Mouse (Mus musculus): ENCODE results near the gene Map3k5. TPM values are rescaled to one million over a fixed set of nuclear protein-coding genes. Genes with fewer than 3 reads are reported as not detected.

The Map3k5 gene
- total and polyA plus RNA-seq, 3 experiments: 15.8 to 31.0 (median 27.6) TPM

DNA sequence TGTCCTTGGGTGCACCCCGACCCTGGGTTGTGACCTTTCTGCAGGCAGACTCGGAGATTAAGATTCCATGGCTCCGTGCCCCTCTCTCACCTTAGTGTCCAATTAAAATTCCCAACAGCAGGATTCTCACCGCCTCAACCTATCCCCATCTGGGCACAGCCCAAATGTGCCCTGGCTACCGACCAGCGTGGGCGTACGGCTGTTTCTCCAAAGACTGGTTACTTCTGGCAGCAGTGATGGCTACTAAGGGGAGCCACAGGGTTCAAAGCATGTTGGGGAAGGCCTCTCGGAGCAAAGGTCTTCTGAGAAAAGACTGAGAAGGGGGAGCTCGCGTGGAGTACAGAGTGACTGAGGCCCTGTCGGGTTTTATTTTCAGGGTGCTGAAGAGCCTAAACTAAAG, 190.3 kb downstream of the Map3k5 start:
- Histone ChIP-seq H3K4me3 (replicated peaks in 1 of 3; ENCODE audit: low read depth in 2 of 3, low read length in 2 of 3, poor library complexity in 1 of 3) (no peak overlapping the region), H3K4me2 (ENCODE audit: insufficient read depth, low read depth, poor library complexity, severe bottlenecking) (no peak overlapping the region), H3K36me3 (replicated peaks in 1 of 2; ENCODE audit: control insufficient read depth in 1 of 2, insufficient read depth in 1 of 2, low read length in 1 of 2) (peaks cover 71 to 92% of the 10 kb centered on the region in 2 experiments), H3K27ac (ENCODE audit: insufficient read depth, low read depth) (no peak overlapping the region), H3K9me3 (replicated peaks; ENCODE audit: low read length) (no peaks in the 10 kb centered on the region), H3K4me1 (ENCODE audit: control insufficient read depth in 1 of 2, insufficient read depth in 2 of 2) (no peaks in the 10 kb centered on the region), H3K9ac (ENCODE audit: insufficient read depth, low read depth) (no peak overlapping the region), H3K79me2 (replicated peaks; ENCODE audit: control insufficient read depth, extremely low read depth, insufficient read depth, poor library complexity, severe bottlenecking) (no peaks in the 10 kb centered on the region), H3K27me3 (replicated peaks) (no peaks in the 10 kb centered on the region)
- dilution Hi-C loops (cut with MboI; ENCODE audit: extremely low pct_ligation_motif_present, extremely low pct_unique_long_range_greater_than_20kb, low sequenced_read_pairs): no loop called here
- TF ChIP-seq E2F4 (IDR thresholded peaks at IDR 0.05; ENCODE audit: insufficient replicate concordance, low read depth, low read length) (no peak), TBP (conservative IDR thresholded peaks at IDR 0.05; ENCODE audit: low read depth, low read length) (no peak), ZMIZ1 (IDR thresholded peaks at IDR 0.05; ENCODE audit: low read depth, low read length) (no peak), CHD1 (IDR thresholded peaks at IDR 0.05; ENCODE audit: low read depth, low read length) (no peak), GABPA (IDR thresholded peaks at IDR 0.05; ENCODE audit: insufficient replicate concordance, low read depth, low read length) (no peak), MAFK (IDR thresholded peaks at IDR 0.05; ENCODE audit: insufficient replicate concordance, low read length) (no peak), CHD2 (IDR thresholded peaks at IDR 0.05; ENCODE audit: low read length) (no peak), ELF1 (IDR thresholded peaks at IDR 0.05; ENCODE audit: low read depth, low read length) (no peak), POLR2A (IDR thresholded peaks at IDR 0.05; ENCODE audit: low read depth, low read length) (no peak), ZC3H11A (IDR thresholded peaks at IDR 0.05; ENCODE audit: low read depth, low read length) (no peak), MXI1 (IDR thresholded peaks at IDR 0.05; ENCODE audit: low read depth, low read length) (no peak), EP300 (IDR thresholded peaks at IDR 0.05; ENCODE audit: low read length) (no peak), SIN3A (IDR thresholded peaks at IDR 0.05; ENCODE audit: low read length) (no peak)
- in situ Hi-C loops (cut with MboI; ENCODE audit: low pct_ligation_motif_present, low pct_unique_long_range_greater_than_20kb, low sequenced_read_pairs): no loop called here
- no peak for DNase-seq (ENCODE audit: extremely low read depth)

DNA sequence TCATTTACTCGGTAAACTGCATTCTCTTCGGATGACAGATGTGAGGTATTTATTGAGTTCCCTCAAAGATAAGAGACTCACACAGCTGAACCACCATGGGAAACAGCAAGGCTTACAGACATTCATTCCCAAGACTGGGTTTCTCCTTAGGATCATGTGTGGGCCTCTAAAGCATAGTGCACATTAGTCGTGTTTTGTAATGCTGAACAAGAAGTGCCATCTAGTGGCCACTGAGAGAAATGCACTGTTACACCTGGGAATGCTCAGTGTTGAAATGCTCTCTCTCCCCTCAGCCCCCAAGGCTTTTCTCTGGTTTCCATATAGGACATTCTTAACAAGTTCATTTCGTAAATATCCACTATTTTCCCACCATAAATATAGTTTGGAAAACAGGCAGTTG, 191.0 kb downstream of the Map3k5 start:
- no peaks in the 10 kb centered on the region for H3K9me3 ChIP-seq (replicated peaks; ENCODE audit: low read length)
- TF ChIP-seq USF2 (conservative IDR thresholded peaks at IDR 0.05; ENCODE audit: low read depth, low read length) (no peak), TCF12 (IDR thresholded peaks at IDR 0.05; ENCODE audit: low read depth, low read length) (no peak), RAD21 (IDR thresholded peaks at IDR 0.05; ENCODE audit: low read depth, low read length) (peak; percentile 83), NELFE (IDR thresholded peaks at IDR 0.05; ENCODE audit: low read depth, low read length) (no peak), SIN3A (IDR thresholded peaks at IDR 0.05; ENCODE audit: low read length) (0 out of 2 replicates have a peak, but pooled peaks have one; percentile 25), ELF1 (IDR thresholded peaks at IDR 0.05; ENCODE audit: low read depth, low read length) (no peak), CTCF (conservative IDR thresholded peaks at IDR 0.05 in 1 of 2, IDR thresholded peaks at IDR 0.05 in 1 of 2; ENCODE audit: low read depth in 2 of 2, low read length in 2 of 2) (peak; percentile 86 to 98), ETS1 (conservative IDR thresholded peaks at IDR 0.05; ENCODE audit: low read depth, low read length) (no peak), MYC (IDR thresholded peaks at IDR 0.05; ENCODE audit: low read depth, low read length) (0 out of 2 replicates have a peak, but pooled peaks have one; percentile 38), ZNF384 (IDR thresholded peaks at IDR 0.05; ENCODE audit: low read depth, low read length) (no peak), SMC3 (IDR thresholded peaks at IDR 0.05; ENCODE audit: low read depth, low read length) (peak; percentile 68), EP300 (IDR thresholded peaks at IDR 0.05; ENCODE audit: low read length) (no peak), ZC3H11A (IDR thresholded peaks at IDR 0.05; ENCODE audit: low read depth, low read length) (0 out of 2 replicates have a peak, but pooled peaks have one; percentile 21)
- H3K9ac ChIP-seq (ENCODE audit: insufficient read depth, low read depth): no peak overlapping the region
- H3K36me3 ChIP-seq (replicated peaks in 1 of 2; ENCODE audit: control insufficient read depth in 1 of 2, insufficient read depth in 1 of 2, low read length in 1 of 2): peaks cover 70 to 92% of the 10 kb centered on the region in 2 experiments
- no peak overlapping the region for H3K27ac ChIP-seq (ENCODE audit: insufficient read depth, low read depth)
- H3K4me3 ChIP-seq (replicated peaks in 1 of 3; ENCODE audit: low read depth in 2 of 3, low read length in 2 of 3, poor library complexity in 1 of 3): no peak overlapping the region
- H3K4me2 ChIP-seq (ENCODE audit: insufficient read depth, low read depth, poor library complexity, severe bottlenecking): no peak overlapping the region
- dilution Hi-C loops (cut with MboI; ENCODE audit: extremely low pct_ligation_motif_present, extremely low pct_unique_long_range_greater_than_20kb, low sequenced_read_pairs): no loop called here
- DNase-seq (ENCODE audit: extremely low read depth): peak; percentile 50
- in situ Hi-C loops (cut with MboI; ENCODE audit: low pct_ligation_motif_present, low pct_unique_long_range_greater_than_20kb, low sequenced_read_pairs): loop anchor here (25.0 kb wide), 1 partner anchor 388 kb away; no protein-coding TSS in a partner anchor
- H3K79me2 ChIP-seq (replicated peaks; ENCODE audit: control insufficient read depth, extremely low read depth, insufficient read depth, poor library complexity, severe bottlenecking): no peaks in the 10 kb centered on the region
- no peaks in the 10 kb centered on the region for H3K27me3 ChIP-seq (replicated peaks)
- H3K4me1 ChIP-seq (ENCODE audit: control insufficient read depth in 1 of 2, insufficient read depth in 2 of 2): no peaks in the 10 kb centered on the region

Data from CH12.LX (cell line).